Mouse (Mus musculus) bone marrow, adult 2 months (tissue): ENCODE measurements at regions not wholly inside any gene's neighbourhood (a gene's known extent, or its start where the extent isn't known, plus 50 kb on each side); places are given as distances from the start of the nearest gene placed in this dataset.
A peak's percentile ranks its signal among the peaks of the same experiment; 100 is the strongest.

Experiments used
- H3K27ac ChIP-seq: fragments of 200-500 bp; 2 replicates; pipeline ENCODE4 v1.5.1; 2012; ENCODE audit warnings: low read depth, mild to moderate bottlenecking, control low read depth, inconsistent platforms, low read length; ENCODE audit not compliant: control insufficient read depth, poor library complexity, insufficient read depth
- H3K4me1 ChIP-seq: fragments of 200-500 bp; 2 replicates; pipeline ENCODE4 v1.6.1; 2011; ENCODE audit warnings: low read length; ENCODE audit not compliant: control insufficient read depth, insufficient read depth
- H3K4me3 ChIP-seq: fragments of 200-500 bp; replicated peaks from 2 replicates; pipeline ENCODE3; 2011; ENCODE audit warnings: mild to moderate bottlenecking, low read depth, low read length, control low read depth; ENCODE audit not compliant: control insufficient read depth
- CTCF ChIP-seq: fragments of 200-500 bp; IDR thresholded peaks from 2 replicates; pipeline ENCODE4 v1.5.1; 2011; ENCODE audit warnings: low read length, control low read depth; ENCODE audit not compliant: control insufficient read depth, insufficient read depth
- POLR2A ChIP-seq: fragments of 200-500 bp; IDR thresholded peaks from 2 replicates; pipeline ENCODE4 v1.6.1; 2011; ENCODE audit warnings: low read depth, mild to moderate bottlenecking, control low read depth, low read length, borderline replicate concordance; ENCODE audit not compliant: control insufficient read depth
- WGBS: fragments of 180-500 bp; shearing (Covaris S2); methylation state at CpG from one replicate; pipeline ENCODE4 v1.1.7; 2018; 5-methylcytosine and 5-hydroxymethylcytosine counted together

GRCm38 (mm10) chr13:41709071-41709470 is 103.4 kb downstream of the Tmem170b start:
- no peak overlapping the region for H3K4me3 ChIP-seq
- no peak for TF ChIP-seq POLR2A
- no peak for TF ChIP-seq CTCF
- no peaks in the 10 kb centered on the region for H3K4me1 ChIP-seq
- 76% methylated on average over 7 of the region's 7 CpGs for WGBS
- H3K27ac ChIP-seq = no peak overlapping the region

GRCm38 (mm10) chr13:41709475-41710227 is 103.9 kb downstream of the Tmem170b start:
- 39% methylated on average over 24 of the region's 24 CpGs for WGBS
- Histone ChIP-seq H3K27ac (no peak overlapping the region), H3K4me1 (no peaks in the 10 kb centered on the region), H3K4me3 (no peak overlapping the region)
- TF ChIP-seq CTCF (peak; percentile 60), POLR2A (no peak)

- H3K27ac ChIP-seq = no peak overlapping the region
- WGBS = 86% methylated on average over 8 of the region's 8 CpGs
- no peaks in the 10 kb centered on the region for H3K4me1 ChIP-seq
- H3K4me3 ChIP-seq = no peak overlapping the region
- no peak for TF ChIP-seq CTCF
- no peak for TF ChIP-seq POLR2A
These were observed 106.9 kb downstream of the Tmem170b start for GRCm38 (mm10) chr13:41712616-41713015.
